Mouse (Mus musculus) right cerebral cortex, postnatal 36 days (tissue): ENCODE measurements around the gene Ear6.

Experiments
- DNase-seq, 2 experiments: peaks; one replicate each; pipeline ENCODE4 v3.0.0; 2022; ENCODE audit warnings: low spot score in 2 of 2, mixed read lengths in 1 of 2

Gene Ear6

GRCm38 (mm10) chr14:51893809-51894208, 40.3 kb downstream of the Ear6 start:
- no peak for DNase-seq

- no peak for DNase-seq
Observed at GRCm38 (mm10) chr14:51895071-51895470, 41.6 kb downstream of the Ear6 start.

GRCm38 (mm10) chr14:51896019-51896418, 42.5 kb downstream of the Ear6 start:
- no peak for DNase-seq

DNA sequence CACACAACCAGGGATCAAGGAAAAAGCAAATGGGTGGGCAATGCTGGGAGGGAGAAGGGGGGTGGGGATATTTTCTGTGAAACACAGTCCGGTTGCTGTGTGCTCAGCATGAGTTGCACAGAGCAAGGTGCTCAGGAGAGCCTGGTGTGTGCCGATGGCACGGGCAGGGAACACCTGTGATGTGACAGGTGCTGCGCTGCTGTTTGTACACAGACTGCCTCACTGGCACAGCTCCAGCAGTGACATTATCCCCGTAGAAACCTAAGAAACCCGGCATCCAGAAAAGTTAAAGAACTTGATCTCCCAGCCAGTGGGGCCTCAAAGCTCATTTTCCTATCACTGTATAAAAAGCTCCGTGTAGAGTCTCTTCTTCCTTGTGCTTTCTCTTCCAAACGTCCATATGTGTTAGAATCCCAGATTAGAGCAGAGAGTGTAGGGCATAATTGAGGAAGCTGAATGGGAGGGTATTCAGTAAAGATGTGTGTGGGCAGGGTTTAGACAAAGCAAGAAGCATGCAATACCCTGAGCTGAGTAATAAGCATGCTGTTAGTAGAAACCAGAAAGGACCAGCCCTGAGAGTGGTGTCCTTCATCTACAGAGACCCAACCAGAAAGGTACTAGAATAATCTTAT, 43.2 kb downstream of the Ear6 start:
- no peak for DNase-seq

GRCm38 (mm10) chr14:51899351-51899750, 45.9 kb downstream of the Ear6 start:
- DNase-seq: no peak

DNA sequence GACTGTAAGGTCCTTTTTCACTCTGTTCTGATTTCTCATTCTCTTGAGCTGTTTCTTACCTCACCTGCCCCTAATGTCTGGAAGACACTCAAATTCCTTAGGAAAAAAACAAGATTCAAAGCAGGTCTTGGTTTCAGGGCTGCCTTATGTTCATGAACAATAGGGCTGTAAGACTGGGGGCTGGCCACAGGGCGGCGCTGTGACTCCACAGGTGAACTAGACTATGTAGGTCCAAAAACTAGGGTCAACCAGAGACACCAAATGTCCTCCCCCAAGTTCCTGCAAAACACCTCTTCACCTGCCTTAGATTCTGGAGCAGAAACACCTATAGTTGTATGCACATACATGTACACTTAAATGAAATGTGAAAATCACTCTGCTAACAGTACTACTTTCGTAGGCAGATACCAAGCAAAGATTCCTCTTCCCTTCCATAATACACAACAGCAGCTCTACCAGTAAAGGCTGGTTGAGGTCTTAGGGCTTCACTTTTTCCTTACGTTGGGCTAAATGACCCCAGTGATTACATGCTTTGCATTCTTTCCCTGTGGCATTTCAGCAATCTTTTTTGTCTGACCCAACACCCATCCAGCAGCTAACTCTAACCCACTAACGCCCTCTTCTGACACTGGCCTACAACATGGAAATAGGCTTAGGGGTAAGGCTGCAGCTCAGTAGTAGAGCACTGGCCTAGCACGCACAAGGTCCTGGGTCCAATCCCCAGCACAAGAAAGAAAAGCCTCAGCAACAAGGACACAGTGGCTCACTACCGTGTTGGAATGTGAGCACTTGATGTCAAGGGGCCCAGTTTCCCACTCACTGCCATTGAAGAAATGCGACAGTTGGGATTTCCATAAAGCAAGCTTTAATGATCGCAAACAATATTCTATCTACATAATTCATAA, 49.6 kb downstream of the Ear6 start:
- peak in 1 of 2 experiments; percentile 36 for DNase-seq

DNA sequence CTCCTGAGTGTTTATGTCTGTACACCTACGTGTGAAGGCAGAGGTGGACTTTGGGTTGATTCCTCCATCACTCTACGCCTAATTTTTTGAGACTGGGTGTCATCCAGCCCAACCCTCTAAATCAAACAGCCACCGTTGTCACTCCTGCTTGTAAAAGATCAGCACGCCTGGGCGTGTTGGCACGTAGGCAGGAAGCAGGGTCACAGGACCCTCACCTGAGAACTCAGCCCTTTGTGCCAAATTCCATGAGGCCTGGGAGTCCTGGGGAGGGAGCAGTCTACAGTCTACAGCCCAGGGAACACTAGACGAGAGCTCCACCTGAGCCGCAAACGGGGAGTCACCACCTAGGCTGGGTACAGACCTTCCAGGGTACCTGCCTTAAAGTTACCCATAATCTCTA, 50.3 kb downstream of the Ear6 start:
- DNase-seq: no peak
